Mouse (Mus musculus) lung, adult 2 months (tissue): ENCODE measurements around the gene Trak1.

Experiments used
- CTCF ChIP-seq: fragments of 200-500 bp; IDR thresholded peaks from 2 replicates; pipeline ENCODE4 v1.5.1; 2011; ENCODE audit warnings: mild to moderate bottlenecking, low read length, control low read depth; ENCODE audit not compliant: insufficient read depth
- POLR2A ChIP-seq: fragments of 200-500 bp; IDR thresholded peaks from 2 replicates; pipeline ENCODE4 v1.6.1; 2011; ENCODE audit warnings: low read depth, mild to moderate bottlenecking, control low read depth, low read length, borderline replicate concordance; ENCODE audit errors: extremely low read depth

- TF ChIP-seq CTCF (no peak), POLR2A (no peak)
These were observed 78.8 kb downstream of the Trak1 start for GRCm38 (mm10) chr9:121376094-121376493.
